Mouse (Mus musculus): Measurements from ENCODE around the gene Actr3.
"Not testable (repeated sequence)": the region's sequence is repeated elsewhere in the genome, so short reads cannot be mapped to it uniquely, and the experiment has no call there.

Actr3 gene

DNA sequence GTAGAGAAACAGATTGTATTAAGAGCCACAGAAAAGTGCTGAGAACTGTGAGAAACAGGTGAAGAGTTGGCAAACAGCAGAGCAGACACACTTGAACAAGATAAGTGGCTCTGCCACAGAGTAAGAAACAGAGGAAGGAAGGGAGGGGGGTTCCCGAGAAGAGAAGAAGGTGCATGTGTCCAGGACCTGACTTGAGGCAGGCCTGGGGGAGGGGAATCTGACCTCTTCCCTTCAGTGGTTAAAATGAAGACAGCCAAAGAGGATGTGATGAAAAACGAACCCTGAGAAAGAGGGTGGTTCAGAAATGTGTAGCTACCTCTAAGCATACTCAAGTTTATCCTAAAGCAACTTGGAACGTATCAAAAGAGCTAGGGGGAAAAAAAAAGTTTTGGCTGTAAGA lies 2.4 kb upstream of the Actr3 start:
- no peak for DNase-seq

DNA sequence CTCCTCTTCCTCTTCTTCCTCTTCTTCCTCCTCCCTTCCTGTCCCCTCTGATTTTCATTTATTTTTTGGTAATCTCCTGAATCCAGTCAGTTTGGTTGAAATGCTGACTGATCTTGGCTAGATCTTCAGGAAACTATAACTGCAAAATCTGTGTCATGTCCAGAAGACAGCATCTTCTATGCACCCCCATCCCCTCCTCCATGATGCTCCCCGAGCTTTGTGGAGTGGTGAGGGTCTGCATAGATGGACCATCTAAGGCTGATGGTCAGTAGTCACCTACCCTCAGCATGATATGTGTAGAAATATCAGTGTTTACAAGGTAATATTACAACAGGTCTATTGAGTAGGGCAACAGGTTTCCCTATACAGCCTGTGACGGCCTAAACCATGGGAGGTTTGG lies 1.6 kb upstream of the Actr3 start:
- DNase-seq: no peak

DNA sequence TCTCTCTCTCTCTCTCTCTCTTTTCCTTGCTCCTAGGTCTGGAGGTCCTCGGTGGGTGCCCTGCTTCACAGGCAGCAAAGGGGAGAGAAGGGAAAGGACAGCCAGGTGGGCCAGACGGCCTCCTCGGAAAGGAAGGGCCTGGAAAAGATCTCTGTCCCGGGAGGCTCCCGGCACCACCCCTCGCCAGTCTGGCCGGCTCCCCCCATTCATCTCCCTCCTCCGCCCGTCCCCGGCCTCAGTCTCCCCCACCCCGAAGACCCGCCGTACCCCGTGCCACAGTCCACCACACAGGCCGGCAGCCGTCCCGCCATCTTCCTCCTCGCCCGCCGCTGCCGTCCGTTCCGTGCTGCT lies 534 bp downstream of the Actr3 start:
- no peak for DNase-seq

DNA sequence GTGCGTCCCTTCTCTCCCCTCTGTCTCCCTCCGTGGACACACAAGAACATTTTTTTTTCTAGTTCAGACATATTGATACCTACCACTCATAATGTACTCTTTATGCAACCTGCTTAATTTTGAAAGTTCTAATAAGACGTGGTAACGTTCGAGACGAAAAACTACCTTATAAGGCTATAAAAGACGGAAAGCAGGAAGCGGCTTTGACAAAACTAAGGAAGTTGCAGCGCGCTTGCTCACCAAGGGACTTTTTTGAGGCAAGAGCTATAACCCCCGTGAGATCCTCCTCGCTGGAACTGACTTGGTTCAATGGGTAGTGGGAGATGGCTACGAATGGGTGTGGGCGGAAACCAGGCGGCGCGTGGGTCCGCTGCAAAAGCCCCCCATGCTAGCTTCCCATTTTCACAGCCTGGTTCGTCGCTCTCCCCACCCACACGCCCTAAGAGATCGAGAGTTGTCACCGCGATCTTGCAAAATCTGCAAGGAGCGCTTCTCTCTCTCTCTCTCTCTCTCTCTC lies 984 bp downstream of the Actr3 start:
- DNase-seq: peak; percentile 52 to 72

DNA sequence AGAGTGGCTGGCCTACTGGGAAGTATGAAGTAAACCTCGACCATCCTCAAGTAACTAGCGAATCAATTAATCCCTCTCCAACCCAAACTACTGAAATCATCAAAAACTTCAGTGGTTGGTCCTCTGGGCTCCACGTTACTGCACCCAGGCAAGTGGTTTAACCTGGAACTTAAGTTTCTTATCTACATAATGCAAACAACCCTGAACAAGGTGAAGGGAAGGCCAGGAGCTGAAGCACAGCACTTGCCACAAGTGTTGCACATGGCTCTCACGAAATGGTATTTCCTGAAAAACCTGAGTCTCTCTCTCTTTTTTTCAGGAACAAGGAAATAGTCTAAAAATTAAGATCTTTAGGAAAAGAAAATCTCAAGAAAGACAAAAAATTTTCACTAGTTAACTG lies 4.2 kb downstream of the Actr3 start:
- no peak for DNase-seq

DNA sequence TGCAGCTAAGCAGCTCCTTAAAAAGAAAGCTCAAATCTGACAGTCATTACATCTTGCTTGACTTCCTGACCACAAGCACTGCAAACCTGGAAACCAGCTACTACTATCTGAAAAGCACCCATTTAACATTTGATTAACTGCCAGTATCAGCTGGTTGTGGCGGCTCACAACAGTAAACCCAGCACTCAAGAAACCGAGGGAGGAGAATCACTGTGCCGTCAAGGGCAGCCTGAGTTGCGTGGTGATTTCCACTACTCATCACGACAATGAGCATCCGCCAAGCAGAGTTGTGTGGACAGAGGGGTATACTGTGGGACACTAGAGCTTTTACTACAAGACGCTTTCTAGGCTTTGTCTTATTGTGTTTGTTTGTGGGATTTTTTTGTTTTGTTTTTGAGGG lies 4.8 kb downstream of the Actr3 start:
- DNase-seq: no peak

DNA sequence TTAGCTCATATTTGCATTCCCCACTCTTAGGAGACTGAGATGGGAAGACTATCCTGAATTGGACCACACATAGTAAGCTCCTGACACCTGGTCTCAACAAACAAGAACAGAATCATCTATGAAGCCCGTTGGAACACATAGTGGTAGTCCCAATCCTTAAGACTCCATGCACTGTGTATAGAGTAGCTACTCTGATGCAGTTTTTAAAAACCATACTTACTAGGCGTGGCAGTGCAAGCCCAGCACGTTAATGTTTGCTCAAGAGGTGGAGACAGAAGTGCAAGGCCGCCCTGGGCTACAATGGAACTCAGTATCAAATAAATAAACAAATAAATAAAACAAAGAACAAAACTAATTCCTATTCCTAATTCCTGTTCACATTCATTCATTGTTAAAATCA lies 5.5 kb downstream of the Actr3 start:
- no peak for DNase-seq

DNA sequence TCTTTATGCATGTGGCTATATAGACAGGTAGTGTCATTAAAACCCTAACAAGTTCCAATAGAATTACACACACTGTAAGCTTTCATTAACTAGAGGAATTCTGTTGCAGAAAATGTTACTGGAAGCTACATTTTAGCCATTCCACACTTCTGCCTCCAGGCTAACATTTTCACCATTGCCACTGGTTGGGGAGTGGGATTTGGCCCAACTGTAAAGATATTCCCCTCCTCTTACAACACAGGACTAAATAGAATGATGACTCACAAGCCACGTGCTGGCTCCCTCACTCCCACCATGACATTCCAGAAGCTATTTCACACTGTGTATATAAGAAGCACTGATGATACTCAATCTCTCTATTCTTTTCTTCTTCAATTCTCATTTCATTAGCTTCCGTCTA lies 7.2 kb downstream of the Actr3 start:
- DNase-seq: no peak

DNA sequence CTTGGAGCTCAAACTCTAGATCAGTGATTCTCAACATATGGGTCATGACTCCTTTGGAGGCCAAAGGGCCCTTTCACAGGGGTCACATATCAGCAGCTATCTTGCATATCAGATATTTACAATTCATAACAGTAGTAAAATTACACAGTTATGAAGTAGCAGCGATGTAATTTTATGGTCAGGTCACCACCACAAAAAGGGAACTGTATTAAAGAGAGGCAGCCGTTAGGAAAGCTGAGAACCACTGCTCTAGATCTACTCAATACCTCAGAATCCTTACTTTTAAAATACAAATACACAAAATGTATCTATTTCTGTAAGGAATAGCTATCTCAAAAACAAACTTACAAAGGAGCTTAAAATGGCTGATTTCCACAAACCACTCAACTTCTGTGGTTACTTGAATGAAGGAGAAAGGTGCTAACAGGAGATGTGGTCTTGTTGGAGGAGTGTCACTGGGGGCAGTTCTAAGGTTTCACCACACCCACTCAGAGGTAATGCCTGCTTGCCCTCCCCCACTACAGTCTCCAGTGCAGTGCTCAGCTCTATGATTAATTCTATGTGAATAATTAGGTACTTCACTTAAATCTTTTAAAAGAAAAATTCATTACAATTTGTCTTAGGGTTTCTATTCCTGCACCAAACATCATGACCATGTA lies 9.0 kb downstream of the Actr3 start:
- DNase-seq: no peak

DNA sequence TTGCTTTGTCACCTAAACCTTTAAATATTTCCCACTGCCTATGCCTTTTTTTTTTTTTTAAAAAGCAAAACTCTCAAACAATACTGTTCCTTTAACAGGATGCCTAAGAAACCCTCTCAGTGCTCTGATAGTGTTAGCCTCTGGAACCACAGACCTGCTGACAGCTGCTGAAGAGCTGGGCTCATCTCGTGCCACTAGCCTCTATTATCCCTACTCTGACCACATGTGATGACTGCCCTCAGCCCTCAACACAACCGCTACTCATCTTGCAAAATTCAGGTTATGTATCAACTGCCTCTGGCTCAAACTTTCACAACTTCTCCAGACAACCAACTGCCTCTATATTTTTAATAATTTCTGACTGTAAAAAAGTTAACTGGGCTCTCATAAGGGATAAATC lies 15.6 kb downstream of the Actr3 start:
- no peak for DNase-seq

DNA sequence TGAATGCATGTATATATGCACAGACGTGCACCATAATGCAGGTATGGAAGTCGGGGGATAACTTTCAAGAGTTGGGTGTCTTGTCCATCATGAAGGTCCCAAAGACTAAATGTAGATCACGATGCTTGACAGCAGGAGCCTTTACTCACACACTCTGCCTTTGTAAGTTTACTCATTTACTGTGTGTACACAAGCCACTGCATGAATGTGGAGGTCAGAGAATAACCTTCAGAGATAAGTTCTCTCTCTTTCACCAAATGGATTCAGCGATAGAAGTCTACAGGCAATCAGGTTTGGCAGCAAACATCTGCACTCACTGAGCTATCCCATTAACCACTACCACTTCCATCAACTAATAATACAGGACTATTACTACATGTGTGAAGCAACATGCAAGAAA lies 16.8 kb downstream of the Actr3 start:
- DNase-seq: no peak

DNA sequence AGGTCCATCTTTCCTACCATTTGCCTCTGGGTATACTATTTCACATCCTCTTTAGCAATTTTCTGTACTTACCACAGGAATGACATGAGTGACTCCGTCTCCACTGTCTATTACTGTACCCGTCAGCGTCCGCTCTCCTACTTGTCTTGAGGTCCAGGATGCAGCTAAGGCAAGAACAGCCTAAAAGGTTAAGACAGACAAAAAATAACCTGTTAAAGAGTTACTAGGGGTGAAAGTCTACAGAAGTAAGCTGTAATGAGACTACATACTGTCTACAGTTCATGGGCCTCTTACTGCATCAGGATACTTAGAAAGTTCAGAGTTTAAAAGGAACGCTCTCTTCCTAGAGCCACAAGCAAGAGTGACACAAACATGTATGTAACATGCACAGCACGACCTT lies 28.3 kb downstream of the Actr3 start:
- DNase-seq: peak; percentile 30 to 54

DNA sequence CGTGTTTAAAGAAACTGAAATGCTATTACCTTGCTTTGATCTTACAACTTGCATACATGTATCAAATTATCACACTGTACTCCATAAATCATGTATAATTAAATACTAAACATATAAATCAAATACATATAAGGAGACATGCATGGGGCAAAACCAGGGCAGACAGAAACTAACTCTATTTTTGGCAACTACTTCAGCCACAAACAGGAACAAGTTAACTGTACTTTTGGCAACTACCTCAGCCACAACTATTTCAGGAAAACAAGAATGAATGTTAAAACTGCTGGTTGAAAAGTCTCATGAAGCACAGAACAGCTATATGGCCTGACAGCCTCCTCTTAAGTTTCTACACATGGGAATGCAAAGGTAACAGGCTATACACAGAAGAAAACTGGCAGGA lies 40.1 kb downstream of the Actr3 start:
- DNase-seq: no peak

DNA sequence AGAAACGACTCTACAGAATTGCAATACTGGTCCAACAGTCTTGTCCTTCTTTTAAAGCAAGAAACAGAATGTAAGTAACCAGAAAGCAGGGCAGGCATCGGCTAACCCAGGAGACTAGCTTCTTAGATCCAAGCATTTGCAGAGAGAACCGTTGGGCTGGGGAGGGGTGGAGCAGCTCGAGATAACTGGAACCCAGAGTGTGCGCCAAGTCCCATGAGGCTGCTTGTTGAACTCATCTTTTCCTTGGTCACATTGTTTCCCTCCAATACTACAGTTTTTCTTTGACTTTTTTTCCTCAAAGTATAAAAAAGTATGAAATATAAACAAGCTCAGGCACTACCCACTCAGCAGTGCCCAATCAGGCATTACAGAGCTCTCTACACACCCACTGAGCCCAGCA lies 42.2 kb downstream of the Actr3 start:
- not testable (repeated sequence) for DNase-seq

DNA sequence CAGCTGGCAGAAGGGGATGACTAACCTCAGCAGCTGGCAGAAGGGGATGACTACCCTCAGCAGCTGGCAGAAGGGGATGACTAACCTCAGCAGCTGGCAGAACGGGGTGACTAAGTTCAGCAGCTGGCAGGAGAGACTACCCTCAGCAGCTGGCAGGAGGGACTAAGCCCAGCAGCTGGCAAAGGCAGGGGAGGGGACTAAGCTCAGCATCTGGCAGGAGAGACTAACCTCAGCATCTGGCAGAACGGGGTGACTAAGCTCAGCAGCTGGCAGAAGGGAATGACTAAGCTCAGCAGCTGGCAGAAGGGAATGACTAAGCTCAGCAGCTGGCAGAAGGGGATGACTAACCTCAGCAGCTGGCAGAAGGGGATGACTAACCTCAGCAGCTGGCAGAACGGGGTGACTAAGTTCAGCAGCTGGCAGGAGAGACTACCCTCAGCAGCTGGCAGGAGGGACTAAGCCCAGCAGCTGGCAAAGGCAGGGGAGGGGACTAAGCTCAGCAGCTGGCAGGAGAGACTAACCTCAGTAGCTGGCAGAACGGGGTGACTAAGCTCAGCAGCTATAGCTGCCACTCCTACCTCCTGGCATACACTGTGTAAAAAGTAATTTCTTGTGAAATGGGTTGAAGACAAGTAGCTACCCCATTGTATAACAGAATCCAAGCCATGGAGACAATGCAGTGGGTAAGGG lies 45.3 kb downstream of the Actr3 start:
- DNase-seq: not testable (repeated sequence)

DNA sequence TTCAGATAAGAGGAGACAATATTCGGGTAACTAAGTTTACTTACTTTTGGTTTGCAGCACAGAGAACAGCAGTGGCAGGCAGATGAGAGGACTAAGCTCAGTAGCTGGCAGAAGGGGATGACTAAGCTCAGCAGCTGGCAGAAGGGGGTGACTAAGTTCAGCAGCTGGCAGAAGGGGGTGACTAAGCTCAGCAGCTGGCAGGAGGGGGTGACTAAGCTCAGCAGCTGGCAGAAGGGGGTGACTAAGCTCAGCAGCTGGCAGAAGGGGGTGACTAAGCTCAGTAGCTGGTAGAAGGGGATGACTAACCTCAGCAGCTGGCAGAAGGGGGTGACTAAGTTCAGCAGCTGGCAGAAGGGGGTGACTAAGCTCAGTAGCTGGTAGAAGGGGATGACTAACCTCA lies 45.9 kb downstream of the Actr3 start:
- not testable (repeated sequence) for DNase-seq

DNA sequence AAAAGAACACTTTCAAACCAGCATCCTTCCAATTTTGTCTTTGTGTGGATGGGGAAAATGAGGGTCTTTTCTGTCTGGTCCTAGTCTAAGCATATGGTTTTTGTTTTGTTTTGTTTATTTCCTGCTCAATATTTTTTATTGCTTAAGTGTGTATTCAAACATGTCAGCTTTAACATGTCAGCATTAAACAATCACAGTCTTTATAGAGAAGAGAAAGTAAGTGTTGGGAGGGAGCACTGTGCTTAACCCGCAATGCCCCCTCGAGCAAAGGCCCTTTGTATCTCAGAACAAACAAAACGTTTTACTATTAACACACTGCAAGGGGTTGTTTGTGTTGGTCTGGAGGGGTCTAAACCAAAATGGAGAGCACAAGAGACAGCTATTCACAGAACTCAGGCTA lies 47.2 kb downstream of the Actr3 start:
- DNase-seq: no peak

DNA sequence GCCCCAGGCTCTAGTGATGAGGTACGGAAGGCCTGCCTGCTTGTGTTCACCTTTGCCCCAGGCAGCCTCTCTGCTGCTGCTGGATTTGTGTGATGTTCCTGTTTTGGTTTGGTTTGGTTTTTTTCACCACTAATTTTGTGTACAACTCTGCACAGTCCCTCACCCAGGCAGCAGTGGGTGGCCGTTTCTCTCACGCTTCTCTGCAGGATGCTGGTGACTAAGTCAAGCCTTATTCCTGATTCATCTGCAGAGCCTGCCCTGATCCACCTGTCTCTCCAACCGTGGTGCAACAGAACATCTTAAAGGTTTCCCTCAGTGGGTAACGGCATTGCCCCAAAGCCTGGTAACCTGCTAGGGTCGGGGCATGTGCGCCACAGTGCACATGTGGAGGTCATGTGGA lies 49.3 kb downstream of the Actr3 start:
- no peak for DNase-seq

DNA sequence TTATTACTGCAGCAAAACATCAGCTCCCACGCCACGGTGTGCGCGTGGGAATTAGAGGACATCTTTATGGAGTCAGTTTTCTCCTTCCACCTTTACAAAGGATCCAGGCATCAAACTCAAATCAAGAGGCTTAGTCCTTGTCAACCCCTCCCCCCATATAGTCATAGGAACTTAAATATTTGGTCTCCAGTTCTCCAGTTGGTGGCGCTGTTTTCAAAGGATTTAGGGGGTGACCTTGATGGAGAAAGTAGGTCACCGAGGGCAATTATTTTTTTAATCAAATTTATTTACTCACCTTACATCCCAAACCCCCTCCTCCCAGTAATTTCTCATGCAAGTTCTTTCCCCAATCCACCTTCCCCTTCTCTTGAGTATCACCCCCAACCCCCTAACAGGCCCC lies 52.9 kb downstream of the Actr3 start:
- DNase-seq: peak in 1 of 2 experiments; percentile 38

DNA sequence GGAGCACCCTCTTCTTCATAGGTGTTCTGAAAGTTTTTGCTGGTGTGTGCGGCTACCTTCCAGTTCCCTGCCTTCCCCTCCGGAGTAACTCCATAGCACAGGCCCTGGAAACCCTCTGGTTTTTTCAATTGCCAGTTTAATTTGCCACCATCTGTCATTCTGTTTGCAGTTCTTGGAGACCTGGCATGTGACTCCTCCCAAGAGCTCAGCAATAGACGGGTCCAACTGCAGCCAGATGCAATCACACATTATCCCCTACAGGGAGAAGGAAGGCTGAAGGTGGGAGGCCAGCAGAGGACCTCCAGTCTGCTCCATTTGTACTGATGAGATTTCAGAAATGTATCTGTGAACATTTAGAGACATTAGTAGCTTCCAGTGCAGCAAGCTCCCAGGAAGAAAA lies 56.6 kb downstream of the Actr3 start:
- no peak for DNase-seq

DNA sequence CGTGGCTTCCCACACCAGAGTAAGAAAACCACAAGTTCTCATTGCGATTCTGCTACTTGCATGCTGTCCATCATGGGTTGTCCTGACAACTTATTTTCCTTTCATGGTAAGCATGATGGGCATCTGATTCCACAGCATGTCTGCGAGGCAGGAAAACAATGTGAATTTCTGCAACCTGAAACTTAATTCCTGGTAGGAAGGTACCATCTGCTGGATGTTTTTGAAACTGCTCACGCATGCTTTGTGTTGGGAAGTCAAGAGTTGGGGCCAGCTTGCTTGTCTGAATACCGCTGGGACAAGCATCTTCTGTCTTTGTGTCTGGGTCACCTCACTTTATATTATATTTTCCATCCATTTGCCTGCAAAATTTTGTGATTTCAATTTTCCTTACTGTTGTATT lies 62.7 kb downstream of the Actr3 start:
- DNase-seq: peak in 1 of 2 experiments; percentile 25

DNA sequence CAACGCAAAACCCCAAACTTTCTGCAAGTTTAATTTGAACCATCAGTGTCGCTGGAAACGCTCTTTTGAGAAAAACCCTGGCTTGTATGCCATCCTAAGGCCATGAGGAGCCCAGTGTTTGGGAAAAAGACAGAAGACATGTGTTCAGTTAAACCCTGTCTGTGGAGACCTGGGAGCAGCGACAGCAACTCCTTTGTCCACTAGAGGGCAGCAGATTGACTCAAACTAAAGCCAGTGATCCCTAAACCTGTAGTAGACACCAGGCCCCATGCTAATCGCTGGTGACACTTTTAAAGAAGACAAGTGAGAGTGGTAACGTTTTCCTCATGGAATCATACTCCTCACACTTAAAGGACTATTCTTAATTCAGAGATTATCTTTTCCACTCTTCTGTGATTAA lies 64.7 kb downstream of the Actr3 start:
- peak; percentile 62 to 69 for DNase-seq

DNA sequence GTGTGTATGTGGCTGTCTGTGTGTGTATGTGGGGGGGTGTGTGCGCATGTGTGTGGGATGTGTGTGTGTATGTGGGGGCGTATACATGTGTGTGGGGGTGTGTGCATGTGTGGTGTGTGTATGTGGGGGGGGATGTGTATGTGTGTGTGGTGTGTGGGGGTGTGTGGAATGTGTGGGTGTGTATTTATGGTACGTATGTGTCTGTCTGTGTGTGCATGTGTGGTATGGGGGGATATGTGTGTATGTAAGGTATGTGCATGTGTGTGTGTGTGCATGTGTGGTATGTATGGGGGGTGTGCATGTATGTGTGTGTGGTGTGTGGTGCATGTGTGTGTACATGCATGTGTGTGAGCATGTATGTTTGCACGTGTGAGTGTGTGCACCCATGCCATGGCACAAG lies 70.0 kb downstream of the Actr3 start:
- DNase-seq: no peak

DNA sequence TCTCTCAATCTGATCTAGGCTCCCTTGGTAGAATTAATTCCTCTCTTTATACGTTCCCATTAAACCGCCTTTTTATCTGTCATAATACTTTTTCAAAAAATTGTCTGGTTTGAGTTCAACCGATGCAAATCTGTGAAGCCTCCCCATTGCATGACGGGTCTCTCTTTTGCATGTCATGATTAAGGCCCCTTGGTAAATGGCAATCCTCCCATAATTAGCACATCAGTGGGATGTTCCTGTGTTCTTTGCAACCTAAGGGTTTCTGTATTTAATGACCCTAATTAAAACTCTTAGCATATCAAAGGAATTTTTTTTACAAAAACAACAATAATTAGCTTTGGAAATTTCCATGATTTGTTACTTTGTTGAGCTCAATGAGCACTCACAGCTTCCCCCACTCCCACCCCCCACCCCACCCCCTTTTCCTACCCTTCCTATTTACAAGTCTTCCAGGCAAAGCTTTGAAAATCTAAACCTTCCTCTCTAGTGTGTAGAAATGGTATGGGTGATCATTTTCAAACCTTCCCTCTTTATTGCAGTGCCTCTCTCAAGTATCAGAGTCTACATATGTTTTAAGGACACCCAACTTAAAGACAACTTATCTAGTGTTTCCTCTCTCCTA lies 84.0 kb downstream of the Actr3 start:
- no peak for DNase-seq

Data from kidney, postnatal 25 days (tissue).